Mouse (Mus musculus) thymus, adult 18-20 months (tissue): ENCODE results near the gene Gria1.

Source experiments
- DNase-seq, 2 experiments: peaks; one replicate each; pipeline ENCODE4 v3.0.0; 2022; ENCODE audit warnings: mixed read lengths in 2 of 2

Gria1 gene

DNA sequence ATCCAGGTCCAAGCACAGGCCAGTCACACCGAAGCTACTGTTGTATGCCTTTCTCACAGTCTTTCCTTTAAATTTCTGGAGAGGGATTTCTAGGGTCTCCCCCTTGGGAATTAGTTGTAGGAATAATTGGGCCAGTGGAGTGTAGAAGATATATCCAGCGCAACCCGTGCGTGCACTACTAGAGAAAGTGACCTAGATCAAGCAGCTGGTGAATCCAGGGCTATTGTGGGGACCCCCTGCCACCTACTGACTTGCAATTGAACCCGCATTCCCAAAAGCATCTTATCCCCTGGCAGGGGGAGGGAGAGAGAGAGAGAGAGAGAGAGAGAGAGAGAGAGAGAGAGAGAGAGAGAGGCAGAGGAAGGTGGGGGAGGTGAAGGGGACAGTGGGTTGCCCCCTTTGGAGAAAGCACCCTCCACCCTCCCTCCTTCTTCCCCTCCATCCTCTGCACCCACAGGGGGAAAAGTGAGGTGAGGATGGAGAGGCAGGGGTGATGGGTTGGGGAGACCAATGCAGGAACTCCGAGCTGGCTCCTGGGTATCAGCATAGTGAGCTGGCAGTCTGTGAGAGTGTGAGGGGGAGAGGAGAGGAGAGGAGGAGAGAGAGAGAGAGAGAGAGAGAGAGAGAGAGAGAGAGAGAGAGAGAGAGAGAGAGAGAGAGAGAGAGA lies at the start of gene Gria1:
TSS of gene Gria1 (plus strand) at position 364 of the 667 bp plus-strand sequence.
- DNase-seq: no peak

DNA sequence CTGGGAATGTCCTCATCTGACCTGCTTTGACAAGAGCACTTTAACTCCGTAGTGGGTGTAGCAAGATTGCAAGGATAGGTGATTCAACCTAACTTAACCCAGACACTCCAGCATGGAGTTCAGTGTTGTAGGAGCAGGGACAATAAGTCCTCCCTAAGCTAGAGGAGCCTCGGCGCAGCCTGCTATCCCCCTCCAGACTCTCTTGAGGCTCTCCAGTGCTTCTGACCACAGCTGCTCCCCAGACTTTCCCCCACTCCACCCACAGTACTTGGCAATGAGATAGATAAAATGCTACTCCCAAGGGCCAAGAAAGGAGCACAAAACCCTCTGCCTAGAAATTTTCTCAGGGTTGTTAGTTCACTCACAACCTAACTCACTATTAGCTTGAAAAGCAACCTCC lies 49.4 kb upstream of the Gria1 start:
- no peak for DNase-seq

DNA sequence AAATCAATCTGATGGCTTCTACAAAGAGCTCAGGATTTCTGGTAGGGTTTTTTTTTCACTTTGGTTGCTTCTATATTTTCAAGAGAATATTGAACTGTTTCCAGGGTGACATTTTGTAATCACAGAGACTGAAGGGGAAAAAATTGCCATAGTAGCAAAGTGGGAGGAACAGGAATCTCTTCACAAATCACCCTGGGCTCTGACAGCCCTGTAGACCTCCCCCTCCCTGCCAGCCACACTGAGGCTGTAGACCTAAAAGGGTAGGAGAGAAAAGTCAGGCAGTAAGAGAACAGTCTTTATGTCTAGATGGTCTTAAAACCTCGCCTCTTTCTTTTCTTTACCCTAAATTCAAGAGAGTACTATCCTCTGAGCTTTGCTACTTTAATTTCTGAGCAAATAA lies 38.4 kb upstream of the Gria1 start:
- DNase-seq: no peak

DNA sequence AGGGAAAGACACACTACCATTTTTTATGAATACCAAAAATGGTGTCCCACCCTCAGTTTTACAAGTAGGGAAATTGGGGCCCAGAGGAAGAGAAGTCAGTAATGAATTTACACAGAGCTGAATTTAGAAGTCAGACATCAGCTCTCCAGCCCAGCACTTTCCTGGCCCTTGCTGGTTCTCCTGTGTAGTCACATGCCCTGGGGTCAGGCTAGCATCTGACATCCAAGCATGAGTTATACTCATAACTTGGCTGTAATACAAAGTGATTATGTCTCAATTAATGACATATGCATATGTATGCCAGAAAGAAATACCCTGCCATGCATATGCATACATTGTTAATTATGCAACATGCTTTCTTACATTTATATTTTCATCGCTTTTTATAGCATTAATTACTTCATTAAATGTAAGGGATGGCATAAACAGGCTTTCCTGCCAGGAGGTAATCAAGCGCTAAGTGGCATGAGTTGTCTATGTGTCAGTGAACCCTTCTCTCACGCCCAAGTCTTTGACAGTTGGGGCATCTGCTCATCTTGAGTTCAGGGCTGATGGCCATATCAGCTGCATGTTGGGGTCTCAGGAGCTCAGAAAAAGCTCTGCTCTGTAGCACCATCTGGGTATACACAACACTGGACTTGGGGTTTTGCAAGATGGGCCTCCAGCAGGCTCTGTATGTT lies 26.7 kb upstream of the Gria1 start:
- no peak for DNase-seq

DNA sequence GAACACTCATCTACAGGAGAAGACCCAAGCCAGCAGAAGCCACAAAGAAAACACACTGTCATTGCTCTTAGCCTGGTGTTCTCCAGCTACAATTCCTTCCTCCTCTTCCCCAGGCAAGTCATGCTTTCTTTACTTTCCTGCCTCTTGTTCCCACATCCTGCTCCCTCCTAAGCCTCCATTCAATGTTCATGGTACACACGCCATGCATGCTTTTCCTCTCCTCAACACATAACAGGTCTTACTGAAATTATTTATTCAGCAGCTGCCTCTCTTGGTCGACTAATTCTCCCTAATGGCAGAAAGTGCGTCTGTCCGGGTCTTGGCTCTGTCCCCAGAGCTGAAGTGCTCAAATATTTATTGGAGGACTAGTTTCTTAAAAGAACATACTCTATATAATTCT lies 25.7 kb upstream of the Gria1 start:
- no peak for DNase-seq

DNA sequence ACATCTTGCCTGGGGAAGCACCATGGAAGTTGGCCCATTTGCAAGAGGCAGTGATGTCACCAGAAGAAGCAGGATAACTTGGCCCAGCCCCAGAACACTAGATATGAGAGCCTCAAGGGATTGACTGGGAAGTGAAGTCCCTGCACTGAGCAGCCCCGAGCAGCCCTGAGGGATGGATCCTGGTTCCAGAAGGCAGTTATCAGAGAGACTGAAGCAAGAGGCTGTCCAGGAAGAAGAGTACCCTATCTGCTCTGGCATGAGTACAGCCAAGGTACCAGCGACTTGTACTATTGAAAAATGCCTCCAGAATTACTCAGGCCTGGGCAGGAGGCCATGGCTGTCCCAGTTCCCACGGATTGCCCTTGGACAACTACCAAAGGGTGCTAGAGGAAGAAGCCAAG lies 11.6 kb upstream of the Gria1 start:
- DNase-seq: peak in 1 of 2 experiments; percentile 3

DNA sequence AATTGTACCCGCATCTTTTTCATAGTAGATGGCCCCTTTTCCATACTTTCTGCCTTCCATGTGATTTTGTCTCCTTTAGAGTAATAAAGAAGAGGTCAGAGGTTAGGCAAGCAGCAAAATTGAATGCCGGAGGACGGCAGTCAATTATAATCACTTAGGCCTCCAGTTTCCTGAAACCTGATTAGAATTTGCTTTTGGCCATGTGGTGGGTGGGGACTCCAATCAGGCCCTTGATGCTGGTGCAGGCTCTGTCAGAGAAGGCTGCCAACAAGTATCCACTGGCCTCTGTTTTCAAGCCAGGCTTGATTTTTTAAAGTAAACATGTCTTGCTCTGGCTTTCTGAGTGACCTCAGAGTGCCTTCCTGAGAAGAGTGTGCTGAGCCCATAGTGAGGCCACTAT lies 6.6 kb upstream of the Gria1 start:
- no peak for DNase-seq

DNA sequence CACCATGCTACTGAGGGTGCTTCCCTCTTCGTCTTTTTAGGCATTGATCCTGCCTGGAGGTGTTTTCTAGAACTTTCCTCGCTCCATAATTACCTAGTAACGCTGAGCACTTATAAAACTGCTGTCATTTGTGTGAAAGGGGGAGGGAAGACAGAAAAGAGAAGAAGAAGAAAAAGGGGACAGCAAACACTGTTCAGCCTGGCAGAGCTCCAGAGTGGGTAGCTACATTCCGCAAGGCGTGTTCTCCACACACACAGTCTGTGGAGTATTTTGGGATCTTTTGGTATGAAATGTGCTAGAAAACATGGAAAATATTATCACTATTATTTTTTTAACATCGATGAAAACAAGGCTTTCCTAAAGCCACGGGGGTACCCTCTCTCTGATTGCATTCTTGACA lies 5.8 kb upstream of the Gria1 start:
- no peak for DNase-seq

DNA sequence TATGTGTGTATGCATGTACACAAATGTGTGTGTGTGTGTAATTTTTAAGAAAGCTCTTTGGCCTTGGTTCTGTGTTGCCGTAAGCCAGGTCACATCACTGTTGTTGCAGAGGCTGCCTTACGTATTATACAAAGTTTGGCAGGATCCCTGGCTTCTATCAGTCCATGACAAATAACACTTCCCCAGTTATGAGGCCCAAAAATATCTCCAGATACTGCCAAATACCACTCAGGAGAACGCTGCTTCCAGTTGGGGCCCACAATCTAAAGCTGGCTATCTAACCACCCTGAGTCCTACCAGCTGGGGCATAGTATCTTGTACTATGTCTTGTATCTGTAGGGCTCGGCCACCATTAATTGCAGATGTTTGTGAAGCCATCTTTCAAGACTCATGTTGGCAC lies 3.4 kb upstream of the Gria1 start:
- no peak for DNase-seq

DNA sequence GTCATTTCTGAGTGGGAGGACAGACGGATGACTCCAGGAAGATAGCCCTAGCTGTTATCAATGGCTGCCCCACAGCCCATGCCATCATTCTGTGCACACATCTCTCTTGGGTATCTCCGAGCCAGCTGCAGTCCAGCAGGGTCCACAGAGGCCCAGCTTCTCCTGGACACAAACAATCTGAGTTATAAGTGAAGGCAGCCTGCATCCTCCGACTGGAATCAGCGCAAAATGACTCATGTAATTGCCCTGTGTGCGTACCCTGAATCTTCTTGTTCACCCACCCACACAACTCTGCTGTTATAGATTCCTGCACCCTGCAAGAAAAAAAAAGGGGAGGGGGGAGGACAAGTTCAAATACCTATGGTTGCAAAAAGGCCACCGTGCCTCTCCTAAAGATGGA lies 576 bp upstream of the Gria1 start:
- DNase-seq: no peak

DNA sequence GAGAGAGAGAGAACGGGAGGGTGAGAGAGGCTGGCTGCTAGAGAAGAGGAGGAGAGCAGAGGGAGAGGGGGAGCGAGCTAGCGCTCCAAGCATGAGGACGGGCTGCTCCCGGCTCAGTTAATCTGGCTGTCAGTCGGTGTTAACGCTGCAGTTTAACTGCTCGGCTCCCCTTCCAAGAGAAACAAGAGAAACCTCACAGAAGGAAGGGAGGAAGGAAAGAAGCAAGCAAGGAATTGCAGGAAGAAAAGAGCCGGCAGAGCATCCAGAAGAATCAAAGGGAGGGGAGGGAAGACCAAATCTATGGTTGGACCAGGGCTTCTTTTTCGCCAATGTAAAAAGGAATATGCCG lies 478 bp downstream of the Gria1 start:
- no peak for DNase-seq

DNA sequence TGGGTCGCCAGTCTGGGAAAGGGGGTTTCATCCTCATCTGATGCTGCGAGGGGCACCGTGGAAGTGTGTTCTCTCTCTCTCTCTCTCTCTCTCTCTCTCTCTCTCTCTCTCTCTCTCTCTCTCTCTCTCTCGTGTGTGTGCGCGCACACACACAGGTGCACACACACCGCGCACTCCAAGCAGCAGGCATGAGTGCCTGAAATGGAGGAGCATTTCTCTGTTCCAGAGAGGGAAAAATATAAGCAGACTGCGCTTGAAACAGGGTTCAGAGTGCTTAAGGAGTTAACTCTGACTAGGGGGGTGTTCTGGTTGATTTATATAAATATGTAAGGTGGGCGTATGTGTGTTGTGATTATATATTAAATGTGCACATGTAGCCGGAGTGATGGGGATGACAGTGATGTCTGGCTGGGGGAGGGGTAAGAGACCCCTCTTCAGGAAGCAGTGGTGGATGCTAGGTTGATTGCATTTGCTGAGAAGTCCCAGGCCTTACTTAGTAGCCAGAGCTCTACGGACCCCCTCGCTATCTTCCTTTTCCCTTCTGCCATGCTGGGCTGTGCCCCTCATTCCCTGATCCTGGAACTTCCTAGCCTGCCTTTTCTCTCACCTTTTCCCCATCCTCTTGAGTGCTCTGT lies 1.2 kb downstream of the Gria1 start:
- no peak for DNase-seq

DNA sequence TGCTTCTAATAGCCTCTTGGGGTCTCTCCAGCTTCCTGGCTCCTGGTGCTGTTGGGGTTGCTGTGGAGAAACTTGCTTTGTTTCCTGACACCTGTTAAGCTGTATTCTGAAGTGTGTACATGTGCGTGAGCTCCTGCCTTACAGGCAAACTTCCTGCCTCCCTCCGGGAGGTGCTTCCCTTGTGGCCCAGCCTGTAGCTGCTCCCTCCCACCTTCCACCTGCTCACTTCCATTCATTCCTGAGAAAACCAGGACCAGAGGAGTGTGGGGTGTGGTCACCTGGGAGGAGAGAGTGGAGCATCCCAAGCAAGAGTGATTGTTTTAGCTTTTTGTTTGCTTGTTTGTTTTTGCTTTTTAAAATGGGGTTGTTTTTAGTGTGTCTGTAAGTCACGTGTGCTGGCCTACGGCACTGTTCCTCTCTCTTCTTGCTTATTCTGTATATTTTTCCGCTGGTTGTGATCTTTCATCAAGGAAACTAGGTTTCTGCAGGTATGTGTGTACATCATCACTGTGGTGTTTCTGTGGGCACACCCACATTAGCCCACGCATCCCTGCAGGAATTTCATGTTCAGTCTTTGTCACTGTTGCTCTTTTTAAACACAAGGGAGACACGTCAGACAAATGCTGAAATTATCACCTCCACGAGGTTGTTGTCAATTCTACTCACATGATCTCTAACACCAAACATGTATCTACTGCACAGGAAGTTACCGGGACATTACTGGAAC lies 2.4 kb downstream of the Gria1 start:
- DNase-seq: no peak

DNA sequence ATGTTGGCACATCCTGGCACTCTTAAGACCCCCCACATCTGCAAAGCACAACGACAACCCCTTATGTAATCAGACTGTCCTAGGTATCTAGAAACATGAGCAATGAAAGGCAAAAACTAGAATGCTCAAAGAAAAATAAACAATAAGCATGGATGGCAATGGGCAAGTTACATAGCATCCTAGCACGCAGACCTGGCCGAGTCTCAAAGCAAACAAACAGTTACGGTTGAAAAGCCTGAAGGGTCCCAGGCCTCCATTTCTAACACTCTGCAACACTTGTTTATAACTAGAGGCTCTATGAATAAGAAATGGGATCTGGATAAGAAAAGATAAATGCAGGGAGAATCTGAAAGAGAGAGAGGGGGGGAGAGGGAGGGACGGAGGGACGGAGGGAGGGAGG lies 3.2 kb downstream of the Gria1 start:
- DNase-seq: no peak

DNA sequence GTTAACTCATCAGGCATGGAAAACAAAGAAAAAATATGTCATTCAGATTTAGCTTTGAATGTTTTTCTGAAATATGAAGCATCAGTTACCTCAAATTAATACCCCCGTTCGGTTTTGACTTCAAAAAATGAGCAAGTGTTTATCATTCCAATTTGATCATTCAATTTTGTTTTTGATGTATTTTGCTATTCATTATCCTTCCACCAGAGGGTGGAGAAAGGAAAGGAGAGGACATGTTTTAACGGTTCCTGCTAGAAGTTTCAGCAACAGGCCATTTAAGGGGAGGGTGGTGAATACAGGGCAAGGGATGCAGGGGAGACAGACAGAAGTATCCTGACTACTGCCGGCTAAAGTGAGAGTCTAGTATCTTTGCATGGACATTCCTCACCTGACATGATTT lies 7.3 kb downstream of the Gria1 start:
- no peak for DNase-seq

DNA sequence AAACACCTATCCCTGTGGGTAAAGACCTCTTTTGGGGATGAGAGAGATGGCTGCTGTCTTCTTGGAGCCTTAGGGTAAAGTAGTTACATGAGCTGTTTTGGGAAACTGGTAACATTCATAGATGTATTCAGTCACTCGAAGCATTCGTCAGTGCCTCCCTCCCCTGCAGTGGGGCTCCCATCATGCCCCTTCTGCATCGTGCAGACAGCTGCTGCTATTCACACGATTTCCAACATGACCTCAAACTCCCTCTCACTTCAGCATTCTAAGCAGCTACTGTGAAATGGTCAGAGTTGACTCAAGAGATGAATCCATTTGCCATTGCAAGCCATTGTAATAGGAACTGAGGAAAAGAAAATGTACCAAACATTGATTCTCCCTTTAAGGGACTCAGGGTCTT lies 11.2 kb downstream of the Gria1 start:
- no peak for DNase-seq

DNA sequence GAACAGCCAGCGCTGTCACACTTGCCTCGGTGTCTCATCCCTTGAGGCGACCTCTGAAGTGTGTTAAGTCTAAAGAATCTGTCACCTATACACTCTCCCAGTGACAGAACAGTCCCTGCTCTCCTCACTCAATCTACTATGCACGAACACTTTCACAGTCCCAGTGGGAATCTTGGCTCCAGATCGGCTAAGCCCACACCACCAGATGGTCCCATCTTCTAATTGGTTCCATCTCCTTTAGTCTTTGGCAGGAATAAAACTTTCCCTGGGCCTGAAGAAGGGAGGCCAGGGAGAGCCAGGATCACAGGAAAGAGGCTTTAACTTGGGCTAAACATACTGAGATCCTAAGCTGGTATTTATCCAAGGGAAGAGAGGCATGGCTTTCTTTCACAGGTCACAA lies 19.3 kb downstream of the Gria1 start:
- DNase-seq: no peak

DNA sequence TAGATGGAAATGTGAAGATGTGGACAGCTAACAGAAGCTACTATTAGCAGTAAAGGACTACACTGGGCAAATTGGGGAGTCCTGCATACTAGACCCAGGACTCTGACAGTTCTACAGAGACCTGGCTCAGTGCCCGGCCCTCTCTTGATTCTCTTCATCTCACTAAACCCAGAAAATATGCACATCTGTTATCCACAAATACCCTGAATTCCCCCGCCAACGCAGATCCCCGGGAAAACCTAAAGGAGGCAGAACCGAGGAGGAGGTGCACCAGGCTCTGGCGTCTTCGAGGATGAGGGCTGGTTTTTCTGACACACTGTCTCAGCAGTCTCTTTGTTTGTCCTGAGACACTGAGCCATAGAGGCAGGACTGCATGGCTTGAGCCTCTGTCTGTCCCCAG lies 27.6 kb downstream of the Gria1 start:
- no peak for DNase-seq

DNA sequence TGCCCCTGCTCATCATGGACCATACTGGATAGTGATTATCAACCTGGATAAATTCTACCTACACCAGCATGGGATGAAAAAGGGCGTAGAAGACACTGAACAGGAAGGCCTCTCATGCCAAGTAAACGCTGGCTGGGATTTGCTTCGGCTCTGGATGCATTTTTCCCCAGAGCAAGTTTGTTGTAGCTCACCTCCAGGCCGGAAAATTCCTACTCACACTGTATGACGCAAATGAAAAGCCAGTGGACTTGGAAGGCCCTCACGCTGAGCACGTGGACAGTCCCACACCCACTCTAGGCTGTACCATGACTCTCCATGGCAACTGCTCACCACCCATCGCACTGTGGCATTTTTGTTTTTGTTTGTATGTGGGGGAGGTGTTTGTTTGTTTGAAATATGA lies 28.1 kb downstream of the Gria1 start:
- no peak for DNase-seq

DNA sequence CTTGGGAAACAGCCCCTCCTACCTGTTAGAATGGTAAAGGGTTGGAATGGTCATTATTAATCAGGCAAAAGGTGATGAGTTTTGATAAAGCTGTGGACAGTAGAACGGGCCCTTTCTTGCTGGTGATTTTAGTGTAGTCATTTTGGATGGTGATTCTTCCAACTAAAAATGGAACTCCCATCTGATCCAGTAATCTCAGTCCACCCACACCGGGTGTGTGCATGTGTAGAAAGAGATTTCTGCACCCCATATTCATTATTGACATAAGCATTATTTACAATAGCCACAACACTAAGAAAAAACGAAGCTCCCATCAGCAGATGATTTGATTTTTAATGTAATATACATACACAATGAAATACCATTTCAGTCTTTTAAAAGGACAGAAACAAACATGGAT lies 30.9 kb downstream of the Gria1 start:
- DNase-seq: no peak

DNA sequence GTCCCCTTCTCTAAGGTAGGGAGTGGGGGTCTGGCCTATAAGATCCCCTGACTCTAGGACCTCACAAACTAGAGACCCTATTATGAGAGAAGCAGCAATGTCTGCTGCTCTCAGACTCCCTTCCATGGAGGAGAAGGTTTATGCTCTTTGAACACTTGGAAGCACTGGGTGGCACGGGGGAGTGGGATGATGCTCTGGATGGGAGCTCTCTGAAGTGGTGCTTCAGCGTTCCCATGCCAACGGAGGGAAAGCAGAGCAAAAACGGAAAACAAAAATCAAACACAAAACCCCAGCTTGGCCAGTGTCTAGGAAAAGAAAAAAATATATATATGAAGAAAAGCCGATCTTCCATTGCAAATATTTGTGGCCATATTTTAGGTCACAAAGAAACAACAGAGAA lies 33.0 kb downstream of the Gria1 start:
- DNase-seq: no peak

DNA sequence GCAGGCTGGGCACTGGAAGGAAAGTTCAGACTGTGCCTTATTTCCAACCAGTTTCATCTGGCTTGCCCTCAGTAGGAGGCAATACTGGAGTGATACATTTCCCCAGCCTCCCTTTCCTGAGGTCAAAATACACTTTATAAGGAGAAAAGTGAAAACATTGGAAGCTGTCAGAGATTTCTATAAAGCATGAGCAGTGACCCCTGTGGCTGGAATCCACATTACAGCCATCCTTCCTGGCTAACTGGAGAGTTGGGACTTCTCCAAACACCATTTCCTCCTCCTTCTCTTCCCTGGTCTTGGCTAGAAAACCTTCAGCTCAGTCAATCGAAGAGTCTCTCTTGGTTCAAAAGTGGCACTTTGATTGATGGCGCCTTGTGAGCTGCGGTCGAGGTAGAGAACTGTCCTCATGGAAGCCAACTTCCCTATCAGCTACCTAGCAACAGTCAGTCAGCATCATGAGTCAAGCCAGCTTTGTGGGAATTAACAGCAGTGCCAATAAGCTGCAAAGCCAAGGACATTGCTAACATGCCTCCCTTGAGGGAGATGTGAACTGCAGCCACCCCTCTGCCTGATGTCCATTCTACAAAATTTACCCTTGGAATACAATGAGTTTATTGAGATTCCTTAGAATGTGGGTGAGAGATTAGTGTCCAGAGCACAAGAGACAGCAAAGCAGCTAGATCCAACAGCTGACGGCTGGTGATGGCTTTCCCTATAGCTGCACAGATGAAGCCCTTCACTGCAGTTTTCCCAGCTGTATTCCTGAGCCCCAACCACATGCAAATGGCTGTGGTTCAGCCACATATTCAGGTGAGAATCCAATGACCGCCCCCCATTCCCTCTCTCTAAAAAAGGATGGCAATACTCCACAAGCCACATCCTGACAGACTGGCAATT lies 40.7 kb downstream of the Gria1 start:
- no peak for DNase-seq

DNA sequence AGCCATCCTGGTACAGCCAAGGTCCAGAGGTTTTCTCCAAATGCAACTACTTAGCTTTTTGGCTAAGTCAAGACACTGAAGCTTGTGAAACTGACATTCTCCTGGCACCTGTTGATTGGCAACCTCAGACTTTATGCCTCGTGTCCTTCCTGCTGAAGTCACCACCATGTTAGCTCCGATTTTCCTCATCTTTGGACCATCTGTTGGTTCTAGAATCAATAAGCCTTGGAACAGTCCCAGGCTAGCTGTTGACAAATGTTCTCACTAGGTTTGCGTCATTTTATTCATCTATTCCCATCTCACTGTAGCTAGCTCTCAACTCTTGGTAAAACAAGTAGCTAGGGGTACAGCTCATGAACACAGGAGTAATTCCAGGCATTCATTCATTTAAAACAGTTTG lies 51.3 kb downstream of the Gria1 start:
- DNase-seq: no peak
